Mouse (Mus musculus) heart, adult 2 months (tissue): ENCODE measurements at regions not wholly inside any gene's neighbourhood (a gene's known extent, or its start where the extent isn't known, plus 50 kb on each side); places are given as distances from the start of the nearest gene placed in this dataset.

Experiments
- DNase-seq, 2 experiments: peaks; one replicate each; pipeline ENCODE4 v3.0.0; 2021
- H3K27ac ChIP-seq: fragments of 200-600 bp; 2 replicates; pipeline ENCODE4 v1.8.1; 2022
- H3K27me3 ChIP-seq: fragments of 200-500 bp; 2 replicates; pipeline ENCODE4 v1.6.1; 2012; ENCODE audit warnings: mild to moderate bottlenecking, low read length, inconsistent platforms, mixed read lengths; ENCODE audit not compliant: control insufficient read depth, insufficient read depth
- H3K36me3 ChIP-seq: fragments of 200-500 bp; 2 replicates; pipeline ENCODE4 v1.6.1; 2012; ENCODE audit warnings: low read length, inconsistent platforms; ENCODE audit not compliant: control insufficient read depth, insufficient read depth
- H3K4me1 ChIP-seq: fragments of 200-500 bp; 2 replicates; pipeline ENCODE4 v1.6.1; 2011; ENCODE audit warnings: low read length; ENCODE audit not compliant: control insufficient read depth, insufficient read depth
- H3K4me3 ChIP-seq: fragments of 200-600 bp; 2 replicates; pipeline ENCODE4 v1.8.1; 2022
- H3K79me2 ChIP-seq: fragments of 200-500 bp; replicated peaks from 2 replicates; pipeline ENCODE4 v1.6.1; 2012; ENCODE audit warnings: mild to moderate bottlenecking, inconsistent platforms, low read length, moderate library complexity, mixed read lengths; ENCODE audit not compliant: control insufficient read depth, insufficient read depth
- H3K9ac ChIP-seq: fragments of 200-500 bp; 2 replicates; pipeline ENCODE4 v1.6.1; 2012; ENCODE audit warnings: low read depth, mild to moderate bottlenecking, control low read depth, inconsistent platforms, low read length, mixed read lengths
- CTCF ChIP-seq: fragments of 200-600 bp; IDR thresholded peaks from 2 replicates; pipeline ENCODE4 v1.8.1; 2022; ENCODE audit warnings: antibody characterized with exemption, mild to moderate bottlenecking, moderate library complexity
- EP300 ChIP-seq: fragments of 200-500 bp; IDR thresholded peaks from 2 replicates; pipeline ENCODE4 v1.6.1; 2011; ENCODE audit warnings: low read depth, low read length, control low read depth; ENCODE audit not compliant: insufficient read depth
- POLR2A ChIP-seq: fragments of 200-500 bp; IDR thresholded peaks from 2 replicates; pipeline ENCODE4 v1.6.1; 2011; ENCODE audit warnings: mild to moderate bottlenecking, low read depth, low read length, control low read depth; ENCODE audit not compliant: insufficient read depth
- WGBS: fragments of 180-500 bp; shearing (Covaris S2); methylation state at CpG from one replicate; pipeline ENCODE4 v1.1.7; 2018; 5-methylcytosine and 5-hydroxymethylcytosine counted together
- intact Hi-C: fragments of 180-260 bp; cut with DNase I; formaldehyde crosslinking; loops from one replicate; pipeline ENCODE4 v1.15.1; 2025

DNA sequence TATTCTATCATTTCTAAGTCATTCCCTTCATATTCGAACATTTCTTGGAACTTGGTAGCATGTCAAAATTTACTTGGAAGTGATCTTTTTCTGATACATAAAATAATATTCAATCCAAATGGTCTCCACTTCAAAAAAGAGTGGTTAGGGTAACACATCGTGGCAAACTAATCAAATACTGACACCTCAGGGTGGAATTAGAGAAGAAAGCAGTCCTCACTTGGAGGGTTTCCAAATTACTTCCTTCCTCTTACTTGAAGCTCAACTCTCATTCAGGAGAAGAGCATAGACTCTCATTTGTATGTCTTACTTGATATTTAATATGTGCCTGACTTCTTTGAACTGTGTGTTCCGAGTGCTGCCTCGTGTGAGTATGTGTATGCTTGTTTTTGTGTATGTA lies 220.3 kb downstream of the Mex3b start:
- H3K27me3 ChIP-seq, result no peaks in the 10 kb centered on the region
- no peak overlapping the region for H3K27ac ChIP-seq
- intact Hi-C loops, result no loop called here
- no peaks in the 10 kb centered on the region for H3K79me2 ChIP-seq
- H3K4me1 ChIP-seq, result no peaks in the 10 kb centered on the region
- no peaks in the 10 kb centered on the region for H3K36me3 ChIP-seq
- no peak overlapping the region for H3K9ac ChIP-seq
- WGBS, result 64% methylated on average over 4 of the region's 4 CpGs
- no peak overlapping the region for H3K4me3 ChIP-seq
- no peak for DNase-seq
- TF ChIP-seq POLR2A (no peak), CTCF (no peak), EP300 (no peak)

DNA sequence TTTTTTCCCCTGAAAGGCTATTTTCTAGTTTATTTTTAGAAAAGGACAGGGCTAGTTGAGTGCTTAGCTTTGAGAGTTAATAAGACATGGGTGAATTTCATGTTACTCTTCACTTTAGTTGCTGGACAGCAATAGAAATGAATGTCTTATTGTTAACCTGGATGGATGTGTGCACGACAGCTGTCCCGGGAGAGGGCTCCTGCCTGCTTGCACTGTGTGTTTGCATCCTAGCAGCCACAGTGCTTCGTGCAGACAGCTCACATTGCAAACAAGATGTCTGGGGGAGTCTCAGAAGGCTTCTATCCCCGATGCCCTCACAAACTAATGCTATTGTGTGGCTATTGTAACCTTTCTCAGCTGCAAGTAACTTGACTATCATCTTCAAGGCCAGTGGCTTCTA lies 221.0 kb downstream of the Mex3b start:
- no peak for TF ChIP-seq CTCF
- no peak for TF ChIP-seq POLR2A
- no peak for TF ChIP-seq EP300
- H3K27ac ChIP-seq, result no peak overlapping the region
- H3K9ac ChIP-seq, result no peak overlapping the region
- H3K4me3 ChIP-seq, result no peak overlapping the region
- no peak for DNase-seq
- H3K79me2 ChIP-seq, result no peaks in the 10 kb centered on the region
- H3K27me3 ChIP-seq, result no peaks in the 10 kb centered on the region
- H3K4me1 ChIP-seq, result no peaks in the 10 kb centered on the region
- no peaks in the 10 kb centered on the region for H3K36me3 ChIP-seq
- intact Hi-C loops, result no loop called here
- 70% methylated on average over 4 of the region's 4 CpGs for WGBS

DNA sequence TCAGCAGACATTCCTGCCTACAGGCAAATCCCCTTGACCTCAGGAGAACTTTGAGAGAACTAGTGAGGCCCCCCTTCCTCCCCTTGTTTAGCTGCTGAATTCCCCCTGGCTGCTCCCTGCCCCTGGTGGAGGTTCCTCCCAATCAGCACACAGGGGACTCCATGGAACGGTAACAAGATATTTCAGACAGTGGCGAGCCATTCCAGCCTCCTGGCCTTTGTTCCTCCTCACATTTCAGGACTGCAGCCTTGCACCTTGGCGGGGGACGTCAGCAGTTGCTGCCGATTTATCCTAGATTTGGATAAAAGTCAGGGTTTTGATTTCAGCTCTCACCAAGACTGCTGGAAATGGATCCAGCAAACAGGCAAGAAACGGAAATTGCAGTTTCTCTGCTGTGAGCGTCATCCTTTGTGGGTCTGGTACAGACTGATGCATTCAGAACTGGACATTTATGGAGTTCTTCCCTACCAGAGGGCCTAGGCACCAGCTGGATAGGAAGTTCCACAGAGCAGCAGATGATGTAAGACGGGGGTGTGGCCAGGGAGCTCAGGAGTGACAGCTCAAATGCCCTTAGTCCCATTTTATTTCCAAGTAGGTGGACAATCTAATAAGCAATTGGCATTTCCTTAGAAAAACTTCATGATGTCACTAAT lies 222.3 kb downstream of the Mex3b start:
- no peak overlapping the region for H3K9ac ChIP-seq
- H3K36me3 ChIP-seq, result no peaks in the 10 kb centered on the region
- no peak overlapping the region for H3K27ac ChIP-seq
- WGBS, result 29% methylated on average over 8 of the region's 8 CpGs
- no peaks in the 10 kb centered on the region for H3K79me2 ChIP-seq
- DNase-seq, result no peak
- H3K27me3 ChIP-seq, result no peaks in the 10 kb centered on the region
- H3K4me3 ChIP-seq, result no peak overlapping the region
- no peaks in the 10 kb centered on the region for H3K4me1 ChIP-seq
- no peak for TF ChIP-seq EP300
- TF ChIP-seq POLR2A, result no peak
- no peak for TF ChIP-seq CTCF
- intact Hi-C loops, result no loop called here

DNA sequence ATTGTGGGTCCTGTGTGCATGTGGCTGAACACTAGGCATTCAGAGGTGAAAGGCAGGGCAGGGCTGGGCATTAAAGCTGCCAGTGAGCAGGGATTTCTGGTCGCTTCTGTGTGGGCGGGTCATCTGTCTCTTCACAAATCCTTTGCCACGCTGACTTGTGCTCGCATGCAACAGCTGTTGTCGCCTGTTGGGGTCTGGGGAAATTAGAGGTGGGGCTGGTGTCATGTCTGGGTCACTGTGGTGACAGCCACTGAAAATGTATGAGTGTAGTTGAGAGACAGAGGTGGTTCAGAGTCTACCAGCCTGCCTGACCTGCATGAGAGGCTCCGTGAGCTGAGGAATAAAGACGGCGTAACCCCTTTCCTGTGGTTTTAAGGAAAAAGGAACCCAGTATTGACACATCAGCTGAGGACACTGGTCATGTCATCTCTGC lies 226.8 kb downstream of the Mex3b start:
- Histone ChIP-seq H3K36me3 (no peaks in the 10 kb centered on the region), H3K27me3 (no peaks in the 10 kb centered on the region), H3K9ac (no peak overlapping the region), H3K4me1 (no peaks in the 10 kb centered on the region), H3K27ac (no peak overlapping the region), H3K4me3 (no peak overlapping the region), H3K79me2 (no peaks in the 10 kb centered on the region)
- WGBS, result 52% methylated on average over 8 of the region's 8 CpGs
- TF ChIP-seq CTCF (no peak), EP300 (no peak), POLR2A (no peak)
- no peak for DNase-seq
- intact Hi-C loops, result no loop called here

DNA sequence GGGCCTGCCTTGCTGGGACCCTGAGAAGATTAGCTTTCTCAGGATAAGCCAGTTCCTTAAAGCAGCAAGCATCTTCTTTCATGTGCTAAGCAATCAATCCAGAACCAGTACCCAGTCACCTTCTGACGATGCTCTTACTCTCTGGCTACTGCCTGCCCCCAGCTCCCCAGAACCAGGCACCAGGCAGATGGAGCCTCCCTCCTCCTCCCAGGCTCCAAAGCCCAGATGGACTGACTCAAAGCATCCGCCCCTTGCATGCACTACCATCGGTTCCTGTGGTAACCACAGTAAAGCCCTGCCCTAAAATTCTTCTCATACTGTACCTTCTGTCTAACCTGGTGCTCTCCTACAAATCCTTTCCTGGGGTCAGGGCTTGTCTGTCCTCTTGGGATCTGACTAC lies 227.8 kb downstream of the Mex3b start:
- WGBS, result 69% methylated on average over 3 of the region's 3 CpGs

DNA sequence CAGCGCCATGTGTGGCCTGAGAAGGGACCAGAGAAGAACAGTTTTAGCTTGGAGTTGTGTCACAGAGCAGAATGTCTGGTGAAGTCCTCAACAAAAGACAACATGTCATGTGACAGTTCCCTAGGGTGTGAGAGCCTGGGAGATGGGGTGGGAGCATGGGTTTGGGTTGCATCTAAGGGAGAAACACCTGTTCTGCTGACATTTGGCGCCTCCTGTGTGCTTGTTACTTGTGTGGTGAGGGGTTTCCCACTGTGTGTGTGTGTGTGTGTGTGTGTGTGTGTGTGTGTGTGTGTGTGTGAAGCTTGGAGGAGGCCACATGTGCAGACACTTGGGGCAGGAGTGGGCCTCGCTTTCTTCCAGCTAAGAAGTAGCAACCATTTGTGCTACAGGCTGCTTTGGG lies 228.5 kb downstream of the Mex3b start:
- Histone ChIP-seq H3K79me2 (no peaks in the 10 kb centered on the region), H3K9ac (no peak overlapping the region), H3K4me1 (no peaks in the 10 kb centered on the region), H3K4me3 (no peak overlapping the region), H3K36me3 (no peaks in the 10 kb centered on the region), H3K27me3 (no peaks in the 10 kb centered on the region), H3K27ac (no peak overlapping the region)
- 92% methylated on average over 3 of the region's 3 CpGs for WGBS
- TF ChIP-seq CTCF (no peak), POLR2A (no peak), EP300 (no peak)
- intact Hi-C loops, result no loop called here
- no peak for DNase-seq

More for the DNA sequence above, 227.8 kb downstream of the Mex3b start:
- TF ChIP-seq POLR2A (no peak), EP300 (no peak), CTCF (no peak)
- DNase-seq, result no peak
- Histone ChIP-seq H3K27me3 (no peaks in the 10 kb centered on the region), H3K9ac (no peak overlapping the region), H3K4me3 (no peak overlapping the region), H3K4me1 (no peaks in the 10 kb centered on the region), H3K36me3 (no peaks in the 10 kb centered on the region), H3K27ac (no peak overlapping the region), H3K79me2 (no peaks in the 10 kb centered on the region)
- intact Hi-C loops, result no loop called here
